Mouse (Mus musculus) erythroblast, adult 5-6 weeks (primary cell): ENCODE data around the gene Cd7. TPM values are rescaled to one million over a fixed set of nuclear protein-coding genes. Genes with fewer than 3 reads are reported as not detected.
A peak's percentile ranks its signal among the peaks of the same experiment; 100 is the strongest.
"Not testable (repeated sequence)": the region's sequence is repeated elsewhere in the genome, so short reads cannot be mapped to it uniquely, and the experiment has no call there.

Experiments
- ATAC-seq: replicated peaks from 2 replicates; pipeline ENCODE4 v1.8.0; 2016; ENCODE audit warnings: moderate number of reproducible peaks, mild to moderate bottlenecking, moderate TSS enrichment, inconsistent platforms; ENCODE audit not compliant: poor library complexity, low FRiP score, severe bottlenecking
- total RNA-seq, 2 experiments: library from RNA; stranded (forward) in 1 of 2; stranded (reverse) in 1 of 2; fragments of 150-400 nt in 1 of 2; fragments of 200-764, 138-1000 nt in 1 of 2; gene quantifications; 2 replicates each; pipeline versions ENCODE4 v1.2.3 to v1.2.4; 2015 to 2017; ENCODE audit warnings: low replicate concordance in 2 of 2

Gene Cd7
- total RNA-seq (2015; ENCODE audit: low replicate concordance) (5.9 TPM in 1 of 2 replicates, not detected in the other), total RNA-seq (2017; ENCODE audit: low replicate concordance) (4.8 TPM in 1 of 2 replicates, not detected in the other)

- ATAC-seq: no peak
These were observed at the start of gene Cd7 for GRCm38 (mm10) chr11:121039302-121039701. TSS of gene Cd7 (minus strand) at chr11:121039418.

- ATAC-seq: no peak
These were observed 49.8 kb upstream of the Cd7 start for GRCm38 (mm10) chr11:121088997-121089396.

- no peak for ATAC-seq
These were observed 47.1 kb upstream of the Cd7 start for GRCm38 (mm10) chr11:121086296-121086695.

GRCm38 (mm10) chr11:121085181-121085580 lies 46.0 kb upstream of the Cd7 start:
- ATAC-seq: no peak

GRCm38 (mm10) chr11:121082857-121083500 lies 43.8 kb upstream of the Cd7 start:
- ATAC-seq: no peak

GRCm38 (mm10) chr11:121082250-121082649 lies 43.0 kb upstream of the Cd7 start:
- ATAC-seq: no peak

GRCm38 (mm10) chr11:121081120-121081519 lies 41.9 kb upstream of the Cd7 start, which contains the start of gene Sectm1a:
TSS of gene Sectm1a (minus strand) at chr11:121081220.
- ATAC-seq: no peak

- ATAC-seq: no peak
These were observed 41.1 kb upstream of the Cd7 start for GRCm38 (mm10) chr11:121080330-121080729.

GRCm38 (mm10) chr11:121075655-121076054 lies 36.4 kb upstream of the Cd7 start:
- ATAC-seq: no peak

GRCm38 (mm10) chr11:121069662-121070061 lies 30.4 kb upstream of the Cd7 start:
- ATAC-seq: not testable (repeated sequence)

GRCm38 (mm10) chr11:121067895-121068294 lies 28.7 kb upstream of the Cd7 start:
- ATAC-seq: no peak

GRCm38 (mm10) chr11:121064197-121064596 lies 25.0 kb upstream of the Cd7 start:
- ATAC-seq: no peak

GRCm38 (mm10) chr11:121063379-121063778 lies 24.2 kb upstream of the Cd7 start, which contains the start of gene Sectm1b:
TSS of gene Sectm1b (minus strand) at chr11:121063569.
- no peak for ATAC-seq

GRCm38 (mm10) chr11:121061615-121062014 lies 22.4 kb upstream of the Cd7 start:
- no peak for ATAC-seq

GRCm38 (mm10) chr11:121060401-121061067 lies 21.3 kb upstream of the Cd7 start:
- not testable (repeated sequence) for ATAC-seq

GRCm38 (mm10) chr11:121059471-121059870 lies 20.3 kb upstream of the Cd7 start:
- ATAC-seq: no peak

GRCm38 (mm10) chr11:121058956-121059355 lies 19.7 kb upstream of the Cd7 start:
- ATAC-seq: no peak

GRCm38 (mm10) chr11:121058122-121058521 lies 18.9 kb upstream of the Cd7 start:
- no peak for ATAC-seq

- no peak for ATAC-seq
These were observed 17.5 kb upstream of the Cd7 start for GRCm38 (mm10) chr11:121056536-121057236.

GRCm38 (mm10) chr11:121053536-121053935 lies 14.3 kb upstream of the Cd7 start:
- ATAC-seq: peak; percentile 88

GRCm38 (mm10) chr11:121052387-121052786 lies 13.2 kb upstream of the Cd7 start:
- ATAC-seq: no peak
